Mouse (Mus musculus) ovary, postnatal 36 days (tissue): ENCODE data around the gene Bace1.
"Not testable (repeated sequence)": the region's sequence is repeated elsewhere in the genome, so short reads cannot be mapped to it uniquely, and the experiment has no call there.

Source experiments
- DNase-seq: peaks from one replicate; pipeline ENCODE4 v3.0.0; 2022; ENCODE audit warnings: low spot score, mixed read lengths

The Bace1 gene

DNA sequence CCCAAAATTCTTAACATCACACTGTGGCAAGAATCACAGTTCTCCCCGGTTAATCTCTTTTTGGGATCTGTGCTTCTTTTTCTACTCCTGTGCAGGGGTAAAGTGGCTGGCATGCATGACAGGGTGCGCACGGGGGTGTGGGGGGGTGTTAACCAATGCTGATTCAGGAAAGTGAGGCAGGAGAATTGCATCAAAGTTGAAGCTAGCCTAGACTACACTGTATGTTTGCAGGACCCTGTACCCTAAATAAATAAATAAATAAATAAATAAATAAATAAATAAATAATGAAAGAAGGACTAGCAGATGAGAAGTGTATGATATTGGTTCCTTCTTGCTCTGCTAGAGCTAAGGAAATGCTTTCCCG is 329 bp upstream of the Bace1 start:
- no peak for DNase-seq

- no peak for DNase-seq
Observed at GRCm38 (mm10) chr9:45839139-45839981, 980 bp downstream of the Bace1 start.

DNA sequence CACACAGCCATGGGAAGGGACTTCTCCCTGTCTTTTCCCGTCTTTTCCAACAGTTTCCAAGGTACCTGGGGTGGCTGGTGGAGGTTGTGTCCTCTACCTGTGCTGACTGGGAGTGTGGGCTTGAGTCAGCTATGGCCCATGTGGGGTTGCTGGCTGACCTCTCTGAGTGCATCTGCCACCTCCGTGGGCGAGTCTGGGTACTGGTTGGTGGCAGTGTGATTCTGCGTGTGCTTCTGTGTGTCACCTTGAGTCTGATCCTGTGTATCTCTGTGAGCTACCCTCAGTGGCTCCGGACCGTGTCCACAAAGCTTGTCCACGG is 1.6 kb downstream of the Bace1 start:
- DNase-seq: no peak

GRCm38 (mm10) chr9:45840331-45840730 is 2.0 kb downstream of the Bace1 start:
- DNase-seq: no peak

GRCm38 (mm10) chr9:45841458-45841857 is 3.1 kb downstream of the Bace1 start:
- no peak for DNase-seq

DNA sequence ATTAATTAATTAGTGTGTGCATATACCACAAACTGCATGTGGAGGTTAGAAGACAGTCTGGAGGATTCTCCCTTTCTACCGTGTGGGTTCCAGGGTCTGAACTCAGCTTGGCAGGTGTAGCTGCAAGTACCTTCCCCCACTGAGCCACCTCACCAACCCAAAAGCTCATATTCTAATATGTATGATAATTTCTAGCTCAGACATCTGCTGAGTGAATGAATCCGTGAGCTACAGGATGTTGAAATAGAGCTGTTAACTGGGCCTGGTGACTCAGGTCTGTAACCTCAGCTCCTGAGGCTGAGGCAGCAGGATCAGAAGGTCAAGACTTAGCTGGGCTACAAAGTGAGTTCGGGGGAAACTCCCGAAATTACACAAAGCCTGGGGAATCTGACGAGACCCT is 4.6 kb downstream of the Bace1 start:
- no peak for DNase-seq

- no peak for DNase-seq
Observed at GRCm38 (mm10) chr9:45843780-45844179, 5.4 kb downstream of the Bace1 start.

DNA sequence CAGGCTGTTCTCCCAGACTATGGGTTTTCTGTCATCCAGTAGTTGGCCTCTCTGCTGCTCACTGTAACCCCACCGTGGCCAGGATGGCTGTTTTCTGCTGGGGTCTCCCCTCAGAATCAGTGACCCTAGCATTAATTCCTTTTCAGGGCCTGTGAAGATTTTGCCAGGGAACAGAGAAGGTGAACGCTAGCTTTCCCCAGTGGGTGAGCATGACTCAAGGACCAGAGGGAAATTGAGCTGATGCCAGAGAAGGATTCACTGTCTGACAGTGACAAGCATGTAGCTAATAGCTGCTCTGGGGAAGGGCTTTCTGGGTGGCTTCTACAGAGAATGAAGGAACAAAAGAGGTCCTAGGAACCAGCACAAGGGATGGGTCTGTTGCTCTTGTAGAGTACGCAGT is 7.2 kb downstream of the Bace1 start:
- no peak for DNase-seq

DNA sequence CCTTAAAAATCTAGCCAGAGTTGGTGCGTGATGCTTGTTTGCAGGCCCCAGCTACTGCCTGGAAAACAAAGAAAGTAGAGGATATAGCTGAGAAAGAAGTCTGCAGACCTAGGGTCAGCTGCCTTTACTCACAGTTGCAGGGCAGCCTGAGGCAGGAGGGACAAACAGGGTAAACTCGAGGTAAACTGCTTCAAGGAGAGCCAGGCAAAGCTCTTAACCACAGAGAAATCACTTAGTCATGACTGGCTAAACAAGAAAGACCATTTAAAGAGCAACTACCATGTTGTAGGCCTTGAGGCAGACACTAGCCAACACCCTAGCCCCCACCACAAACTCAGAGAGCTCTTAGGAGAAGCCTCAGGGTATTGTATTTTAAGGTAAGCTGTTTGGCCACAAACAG is 7.8 kb downstream of the Bace1 start:
- not testable (repeated sequence) for DNase-seq

DNA sequence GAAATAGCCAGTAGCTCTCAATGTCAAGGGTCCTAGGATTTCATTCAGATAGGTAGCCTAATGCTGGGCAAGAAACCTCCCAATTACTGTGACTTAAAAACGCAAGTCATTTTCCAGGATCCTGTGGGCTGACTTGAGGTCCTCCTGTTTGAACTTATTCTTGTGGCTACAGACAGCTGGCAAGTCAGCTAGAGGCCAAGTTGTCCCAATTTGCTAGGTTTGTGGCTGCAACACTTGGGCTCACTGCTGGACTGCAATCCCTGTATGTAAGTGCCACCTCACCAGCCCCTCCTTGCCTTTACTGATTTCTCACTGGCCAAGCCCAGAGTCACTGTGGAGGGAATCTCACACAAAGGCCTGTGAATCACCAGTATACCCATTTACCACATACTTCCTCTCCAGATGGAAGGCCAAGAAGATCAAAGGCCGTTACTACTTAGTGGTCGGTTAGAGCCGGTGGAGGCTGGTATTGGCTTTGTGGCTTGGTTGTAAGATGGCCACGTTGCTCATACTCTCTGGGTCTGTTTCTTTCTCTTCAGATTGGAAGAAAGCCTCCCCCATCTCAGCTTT is 8.6 kb downstream of the Bace1 start:
- no peak for DNase-seq

GRCm38 (mm10) chr9:45849528-45850408 is 11.4 kb downstream of the Bace1 start:
- peak; percentile 34 for DNase-seq

DNA sequence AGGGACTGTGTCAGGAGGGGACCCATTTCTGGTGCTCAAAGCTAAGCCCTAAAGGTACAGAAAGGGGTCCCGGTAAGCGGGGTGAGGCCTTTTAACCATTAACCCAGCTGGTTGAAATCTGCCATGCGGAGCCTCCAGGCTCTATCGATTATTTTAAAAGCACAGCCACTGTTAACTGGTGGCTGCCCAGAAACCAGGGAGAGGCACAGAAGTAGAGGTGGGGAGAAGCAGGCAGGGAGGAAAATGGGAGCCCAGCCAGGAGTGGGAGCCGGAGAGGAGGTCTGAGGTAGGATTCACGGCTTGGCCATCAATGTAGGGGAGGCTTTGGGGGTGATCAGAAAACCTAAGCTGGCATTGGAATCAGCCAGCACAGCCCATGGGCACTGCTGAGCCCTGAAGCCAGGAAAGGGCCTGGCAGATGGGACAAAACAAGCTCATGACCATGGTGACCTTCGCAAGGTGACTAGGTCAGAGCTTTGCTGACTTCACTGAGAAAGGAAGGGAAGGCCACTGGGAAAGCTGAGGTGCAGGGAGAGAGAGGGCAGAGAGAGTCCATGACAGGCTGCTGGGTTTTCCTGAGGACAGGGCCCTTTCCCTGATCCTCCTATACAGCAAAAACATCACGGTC is 12.3 kb downstream of the Bace1 start:
- no peak for DNase-seq

- no peak for DNase-seq
Observed at GRCm38 (mm10) chr9:45851330-45851729, 12.9 kb downstream of the Bace1 start.

GRCm38 (mm10) chr9:45851776-45852175 is 13.4 kb downstream of the Bace1 start:
- DNase-seq: no peak

- no peak for DNase-seq
Observed at GRCm38 (mm10) chr9:45853695-45854094, 15.3 kb downstream of the Bace1 start.

GRCm38 (mm10) chr9:45854136-45854535 is 15.8 kb downstream of the Bace1 start:
- no peak for DNase-seq

GRCm38 (mm10) chr9:45859364-45859763 is 21.0 kb downstream of the Bace1 start:
- no peak for DNase-seq

GRCm38 (mm10) chr9:45861813-45862212 is 23.4 kb downstream of the Bace1 start:
- DNase-seq: no peak

DNA sequence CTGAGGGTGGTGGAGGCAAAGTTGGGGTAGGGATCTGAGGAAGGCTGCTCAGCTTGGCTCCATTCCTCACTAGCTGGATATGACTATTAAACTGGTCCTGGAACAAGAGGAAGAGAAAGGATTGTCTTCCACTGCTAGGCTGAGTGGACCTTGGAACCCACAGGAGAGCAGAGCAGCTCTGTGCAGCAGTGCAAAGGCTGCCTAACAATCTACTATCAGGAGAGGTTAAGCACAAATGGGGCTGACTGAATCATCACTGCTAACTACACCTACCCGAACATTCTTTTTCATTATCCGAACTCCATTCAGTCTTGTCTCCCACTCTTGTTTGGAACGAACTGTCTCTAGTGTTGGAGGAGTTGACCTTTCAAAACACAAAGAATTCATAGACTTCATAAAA is 30.8 kb downstream of the Bace1 start:
- DNase-seq: no peak

DNA sequence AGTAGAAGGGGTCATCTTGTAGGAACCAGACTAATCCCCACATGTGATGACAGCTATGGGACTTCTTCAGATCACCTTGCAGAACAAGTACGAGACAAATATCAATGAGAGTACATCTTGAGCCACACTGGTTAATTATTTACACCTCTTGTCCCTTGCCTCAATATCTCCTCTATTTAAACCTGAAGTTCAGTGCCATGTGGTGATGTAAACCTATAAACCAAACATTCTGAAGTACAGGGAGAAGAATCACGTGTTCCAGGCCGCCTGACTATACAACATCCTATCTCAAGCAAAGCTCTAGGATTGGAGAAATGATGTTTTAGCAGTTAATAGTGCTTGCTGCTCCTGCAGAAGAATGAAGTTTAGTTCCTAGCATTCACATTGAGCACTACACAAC is 31.9 kb downstream of the Bace1 start:
- DNase-seq: no peak

DNA sequence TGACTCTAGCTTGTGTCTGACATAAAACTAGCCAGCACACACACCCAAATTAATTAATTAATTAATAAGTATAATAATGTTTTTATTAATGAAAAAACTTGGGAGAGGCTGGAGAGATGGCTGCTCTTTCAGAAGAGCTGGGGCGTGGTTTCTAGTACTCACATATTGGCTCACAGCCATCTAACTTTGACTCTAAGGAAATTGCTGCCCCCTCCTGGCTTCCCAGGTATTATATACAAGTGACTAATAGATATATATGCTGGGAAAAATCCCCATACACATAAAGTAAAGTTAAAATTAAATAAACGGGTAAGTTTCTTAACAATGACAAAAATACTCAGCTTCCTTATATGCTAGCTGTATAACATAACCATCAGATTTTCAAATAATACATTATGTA is 39.5 kb downstream of the Bace1 start:
- DNase-seq: no peak

GRCm38 (mm10) chr9:45893681-45894080 is 55.3 kb downstream of the Bace1 start:
- DNase-seq: no peak

DNA sequence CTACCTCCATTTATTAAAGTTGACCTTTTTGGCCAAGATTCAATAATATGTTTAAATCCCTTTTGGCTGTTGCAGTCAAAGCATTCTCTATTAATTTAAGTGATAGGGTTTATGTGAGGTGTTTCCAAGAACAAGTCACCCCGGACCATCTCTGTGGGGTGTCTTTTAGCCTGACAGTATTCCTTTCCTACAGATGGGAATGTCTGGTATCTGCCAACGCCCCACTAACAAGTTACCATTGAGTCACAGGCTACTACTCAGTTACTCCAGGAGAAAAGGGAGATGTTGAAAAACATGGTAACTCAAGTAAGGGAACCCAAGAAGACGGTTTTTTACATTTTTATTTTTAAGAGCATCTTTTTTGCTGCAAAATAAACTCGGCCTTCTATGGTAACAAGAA is 66.8 kb downstream of the Bace1 start:
- no peak for DNase-seq
